Mouse (Mus musculus): Measurements from ENCODE around the gene Maf. TPM values are rescaled to one million over a fixed set of nuclear protein-coding genes. Genes with fewer than 3 reads are reported as not detected.
A peak's percentile ranks its signal among the peaks of the same experiment; 100 is the strongest.

Maf gene
- total RNA-seq (2021) = 10 to 100 TPM; 50.9 to 55.1 TPM
- long read RNA-seq, experiment 1, full-length matches to known transcripts = 13 of 16 reads
- long read RNA-seq, experiment 1, partial matches to known transcripts = 1 of 16 reads
- long read RNA-seq, experiment 1, other reads (novel, unspliced or antisense) = 2 of 16 reads
- long read RNA-seq, experiment 2, full-length matches to known transcripts = 13 of 17 reads
- long read RNA-seq, experiment 2, partial matches to known transcripts = 1 of 17 reads
- long read RNA-seq, experiment 2, other reads (novel, unspliced or antisense) = 3 of 17 reads

DNA sequence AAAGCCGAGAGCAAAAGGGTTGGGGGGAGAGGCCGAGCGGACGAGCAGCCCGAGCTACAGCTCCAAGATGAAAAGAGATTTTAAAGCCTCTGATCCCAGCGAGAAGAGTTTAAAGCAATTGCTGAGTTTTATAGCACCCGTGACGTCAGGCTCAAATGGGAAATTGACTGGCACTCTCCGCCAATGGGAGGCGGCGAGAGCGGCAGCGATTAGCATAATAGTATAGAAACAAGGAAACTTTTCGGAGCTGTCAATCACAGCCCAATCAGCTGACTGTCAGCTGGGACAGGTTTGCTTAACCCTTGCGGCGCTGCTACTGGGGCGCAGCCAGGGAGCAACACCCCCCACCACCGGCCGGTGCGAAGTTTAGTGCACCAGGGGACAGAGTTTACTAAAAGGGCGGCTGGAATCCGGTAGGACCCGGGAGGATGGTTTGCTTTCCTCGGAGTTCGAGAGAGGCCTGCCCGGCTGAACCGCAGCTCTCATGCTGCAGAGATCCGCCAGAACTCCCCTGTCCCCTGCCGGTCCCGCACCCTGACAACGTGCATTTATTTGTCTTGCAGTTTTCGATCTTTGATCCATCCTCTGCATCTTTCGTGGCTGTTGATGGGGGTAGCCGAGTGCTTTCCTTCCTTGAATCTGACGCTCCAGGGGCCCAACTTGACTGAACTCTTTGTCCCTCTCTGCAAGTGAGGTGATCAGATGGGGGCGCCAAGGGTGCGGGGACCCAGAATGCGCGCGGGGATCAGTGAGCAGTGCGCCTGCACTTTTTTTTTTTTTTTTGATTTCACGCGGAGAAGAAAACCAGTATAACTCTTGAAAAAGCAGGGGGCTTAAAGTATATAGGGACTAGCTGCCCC, at the start of gene Maf:
Gene Maf, minus strand, starts transcription at position 64 of the 860 bp plus-strand sequence.
- DNase-seq (ENCODE audit: low spot score in 2 of 2) = peak; percentile 46 to 85

DNA sequence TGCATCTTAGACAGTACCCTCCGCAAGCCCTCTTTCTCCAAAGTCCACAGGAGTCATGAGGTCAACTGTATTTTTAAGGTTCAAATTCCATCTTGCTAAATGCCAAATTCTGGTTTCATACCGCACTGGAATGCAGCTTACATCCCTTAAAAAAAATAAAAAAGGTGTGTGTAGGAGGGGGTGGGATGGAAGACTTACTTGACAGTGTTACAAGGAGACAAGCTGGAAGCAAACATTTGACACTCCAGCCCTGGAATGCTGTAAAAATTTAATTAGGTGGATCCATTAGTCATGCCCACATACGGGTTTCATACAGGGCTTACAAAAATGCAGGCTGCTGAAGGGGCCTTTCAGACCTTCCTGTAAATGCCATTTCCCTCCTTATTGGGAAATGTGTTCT, 49.4 kb upstream of the Maf start:
- DNase-seq (ENCODE audit: low spot score in 2 of 2) = no peak

DNA sequence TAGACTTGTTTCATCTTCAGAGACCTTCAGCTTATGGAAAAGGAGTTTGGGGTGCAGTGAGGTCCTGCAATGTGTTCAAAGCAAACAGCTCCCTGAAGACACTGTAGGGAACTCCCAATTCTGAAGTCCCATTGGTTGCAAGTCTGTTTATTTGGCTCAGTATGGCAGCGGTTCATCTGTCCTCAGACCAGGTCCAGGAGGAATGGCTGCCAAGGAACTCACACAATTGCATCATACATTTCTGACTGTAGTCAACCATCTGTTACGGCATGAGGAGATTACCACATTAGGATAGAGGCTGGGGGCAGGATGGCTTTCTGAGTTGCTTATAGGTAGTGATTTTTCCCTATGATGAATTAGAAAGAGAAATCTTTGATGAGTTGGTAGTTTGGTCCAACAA, 48.4 kb upstream of the Maf start:
- DNase-seq (ENCODE audit: low spot score in 2 of 2) = no peak

GRCm38 (mm10) chr8:115754694-115755093, 47.1 kb upstream of the Maf start:
- DNase-seq (ENCODE audit: low spot score in 2 of 2) = no peak

GRCm38 (mm10) chr8:115753801-115754200, 46.2 kb upstream of the Maf start:
- peak in 1 of 2 experiments; percentile 17 for DNase-seq (ENCODE audit: low spot score in 2 of 2)

DNA sequence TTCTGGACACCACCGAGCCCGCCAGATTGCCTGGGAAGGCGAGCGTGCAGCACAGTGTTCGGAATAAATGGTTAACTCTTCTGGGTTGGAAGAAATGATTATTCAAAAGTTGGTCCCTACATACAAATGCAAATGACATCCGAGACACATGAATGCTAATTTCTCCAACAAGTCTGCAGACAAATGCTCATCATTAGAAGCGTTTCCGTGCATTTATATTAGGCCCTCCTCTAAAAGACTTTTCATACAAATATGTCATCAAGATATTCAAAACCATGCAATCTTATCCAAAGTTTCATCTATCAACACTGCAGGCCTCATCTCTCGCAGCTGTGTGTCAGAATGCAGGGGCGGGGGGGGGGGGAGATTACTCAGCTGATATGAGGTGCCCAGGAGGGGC, 39.8 kb upstream of the Maf start:
- DNase-seq (ENCODE audit: low spot score in 2 of 2) = no peak

GRCm38 (mm10) chr8:115745648-115746047, 38.1 kb upstream of the Maf start:
- no peak for DNase-seq (ENCODE audit: low spot score in 2 of 2)

DNA sequence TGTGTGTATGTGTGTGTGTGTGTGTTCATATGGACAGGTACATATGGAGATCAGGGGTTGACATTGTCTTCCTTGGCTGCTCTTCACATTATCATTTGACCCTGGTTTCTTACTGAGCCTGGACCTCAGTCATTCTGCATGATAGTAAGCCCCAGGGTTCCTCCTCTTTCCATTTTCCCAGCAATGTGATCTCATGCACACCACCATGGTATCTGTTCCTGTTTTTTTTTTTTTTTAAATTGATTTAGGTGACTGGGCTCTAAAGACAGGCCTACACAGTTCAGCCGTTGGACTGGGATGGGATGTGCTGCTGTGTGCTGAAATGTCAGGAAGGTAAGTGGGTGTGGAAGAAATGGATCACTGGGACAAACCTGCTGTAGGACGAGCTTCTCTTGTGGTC, 35.8 kb upstream of the Maf start:
- DNase-seq (ENCODE audit: low spot score in 2 of 2) = no peak

DNA sequence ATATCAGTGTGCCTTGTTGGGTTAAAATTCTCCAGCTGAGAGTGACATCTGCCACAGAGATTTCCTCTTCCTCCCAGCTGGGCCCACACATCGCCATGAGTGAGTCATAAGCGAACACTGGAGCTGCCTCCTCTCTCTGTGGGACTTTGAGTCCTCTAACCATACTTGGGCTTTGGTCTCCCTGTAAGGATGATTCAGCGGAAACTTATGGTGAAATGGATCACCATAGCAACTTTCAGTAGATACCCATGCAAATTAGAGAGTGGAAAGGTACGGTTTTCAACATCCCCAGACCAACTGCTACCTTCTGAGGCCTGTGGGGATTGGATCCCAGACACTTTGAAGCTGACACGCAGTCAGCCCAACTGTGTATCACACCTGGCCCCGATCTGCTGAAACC, 35.1 kb upstream of the Maf start:
- no peak for DNase-seq (ENCODE audit: low spot score in 2 of 2)

GRCm38 (mm10) chr8:115741964-115742363, 34.4 kb upstream of the Maf start:
- no peak for DNase-seq (ENCODE audit: low spot score in 2 of 2)

DNA sequence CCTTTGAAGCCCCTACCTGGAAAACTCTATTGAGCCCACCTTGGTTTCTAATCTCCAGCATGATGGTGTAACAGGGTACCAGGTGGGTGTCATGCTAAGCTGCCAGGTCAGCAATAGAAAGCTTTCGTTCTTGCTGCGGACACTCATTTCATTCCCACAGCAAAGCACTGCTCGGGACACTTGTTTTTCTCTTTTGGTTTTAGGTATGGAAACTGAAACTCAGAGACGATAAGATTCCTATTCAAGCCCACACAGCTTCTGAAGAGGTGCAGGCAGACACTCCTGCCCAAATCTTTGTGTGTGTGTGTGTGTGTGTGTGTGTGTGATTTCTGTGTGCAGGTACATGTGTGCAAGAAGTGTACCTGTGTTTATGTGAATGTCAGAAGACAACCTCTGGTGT, 32.2 kb upstream of the Maf start:
- no peak for DNase-seq (ENCODE audit: low spot score in 2 of 2)

DNA sequence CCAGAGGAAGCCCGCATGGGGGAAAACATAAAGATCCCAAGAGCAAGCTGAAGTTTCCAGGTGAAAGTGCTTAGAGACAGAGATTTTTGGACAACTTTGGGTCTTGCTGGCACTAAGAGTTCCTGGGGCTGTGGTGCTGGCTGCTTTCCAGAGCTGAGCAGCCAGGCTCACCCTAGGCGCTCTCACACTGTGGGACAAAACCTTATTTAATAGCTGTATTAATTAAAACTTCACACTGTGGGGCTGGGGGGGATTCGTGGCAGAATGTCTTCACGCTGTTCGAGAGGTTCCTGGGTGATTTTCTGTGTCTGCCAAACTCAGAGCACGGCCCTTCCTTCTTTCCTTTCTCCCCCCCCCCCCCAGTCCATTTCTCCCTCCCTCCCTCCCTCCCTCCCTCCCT, 24.8 kb upstream of the Maf start:
- no peak for DNase-seq (ENCODE audit: low spot score in 2 of 2)

- no peak for DNase-seq (ENCODE audit: low spot score in 2 of 2)
Observed at GRCm38 (mm10) chr8:115726807-115727206, 19.2 kb upstream of the Maf start.

DNA sequence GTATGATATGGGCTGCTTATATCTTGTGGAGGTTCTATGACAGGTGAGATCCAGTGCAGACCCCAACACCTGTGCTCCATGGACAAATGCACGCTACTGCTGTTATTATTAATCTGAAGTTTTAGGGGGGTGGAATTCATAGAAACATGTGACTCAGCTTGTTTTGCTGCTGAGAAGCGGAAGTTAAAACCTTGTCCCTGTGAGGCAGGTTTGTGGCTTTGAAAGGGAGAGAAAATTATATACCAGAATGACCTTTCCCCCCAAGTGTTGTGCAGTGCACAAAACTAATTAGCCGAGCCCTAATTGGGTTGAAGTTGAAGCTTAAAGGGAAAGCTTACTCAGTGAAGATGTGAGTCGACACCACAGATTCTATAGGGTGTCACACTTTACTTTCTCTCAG, 18.6 kb upstream of the Maf start:
- no peak for DNase-seq (ENCODE audit: low spot score in 2 of 2)

DNA sequence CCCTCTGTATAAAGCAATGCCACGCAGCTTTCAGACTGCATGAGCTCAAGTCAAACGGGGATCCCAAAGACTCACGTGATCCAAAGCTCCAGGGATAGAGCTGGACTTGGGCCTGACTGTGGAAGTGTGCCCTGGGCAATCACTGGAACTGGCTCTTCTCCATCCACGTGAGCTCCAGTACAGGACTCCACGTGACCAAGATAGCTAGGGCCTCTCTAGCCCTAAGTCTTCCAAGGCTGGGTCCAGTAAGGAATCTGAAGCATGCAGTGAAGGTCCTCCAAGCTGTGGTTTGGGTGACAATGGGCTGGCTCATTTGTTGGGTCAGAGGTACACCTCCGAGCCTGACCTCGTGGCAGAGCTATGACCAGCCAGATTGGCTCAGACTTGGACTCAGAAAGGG, 11.5 kb upstream of the Maf start:
- no peak for DNase-seq (ENCODE audit: low spot score in 2 of 2)

- DNase-seq (ENCODE audit: low spot score in 2 of 2) = no peak
Observed at GRCm38 (mm10) chr8:115718621-115719020, 11.0 kb upstream of the Maf start.

DNA sequence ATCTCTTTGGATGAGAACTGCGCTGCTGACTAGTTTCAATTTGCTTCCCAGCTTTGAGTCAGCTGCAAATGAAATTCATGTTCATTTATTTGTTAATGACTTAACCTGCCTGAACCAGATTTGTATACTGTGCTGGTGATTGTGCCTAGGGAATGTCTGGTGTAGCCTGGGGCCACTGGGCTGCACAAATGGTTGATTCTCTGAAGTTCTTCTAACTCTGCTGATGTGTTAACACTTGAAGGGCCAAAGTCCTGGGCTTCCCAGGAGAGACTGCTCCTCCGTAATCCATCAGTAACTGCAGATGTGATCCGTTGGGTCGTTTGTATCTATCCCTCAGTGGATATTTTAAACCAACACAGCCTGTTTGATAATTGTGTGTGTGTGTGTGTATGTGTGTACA, 7.7 kb upstream of the Maf start:
- no peak for DNase-seq (ENCODE audit: low spot score in 2 of 2)

- DNase-seq (ENCODE audit: low spot score in 2 of 2) = no peak
Observed at GRCm38 (mm10) chr8:115711106-115711505, 3.5 kb upstream of the Maf start.

GRCm38 (mm10) chr8:115709931-115710330, 2.3 kb upstream of the Maf start:
- no peak for DNase-seq (ENCODE audit: low spot score in 2 of 2)

GRCm38 (mm10) chr8:115708936-115709780, 1.6 kb upstream of the Maf start:
- peak; percentile 67 to 83 for DNase-seq (ENCODE audit: low spot score in 2 of 2)

- DNase-seq (ENCODE audit: low spot score in 2 of 2) = peak; percentile 68 to 78
Observed at GRCm38 (mm10) chr8:115706861-115707730, 498 bp downstream of the Maf start.
